Comparison of ENCODE assay signal across 34 mouse cellular contexts in the genomic region with DNA sequence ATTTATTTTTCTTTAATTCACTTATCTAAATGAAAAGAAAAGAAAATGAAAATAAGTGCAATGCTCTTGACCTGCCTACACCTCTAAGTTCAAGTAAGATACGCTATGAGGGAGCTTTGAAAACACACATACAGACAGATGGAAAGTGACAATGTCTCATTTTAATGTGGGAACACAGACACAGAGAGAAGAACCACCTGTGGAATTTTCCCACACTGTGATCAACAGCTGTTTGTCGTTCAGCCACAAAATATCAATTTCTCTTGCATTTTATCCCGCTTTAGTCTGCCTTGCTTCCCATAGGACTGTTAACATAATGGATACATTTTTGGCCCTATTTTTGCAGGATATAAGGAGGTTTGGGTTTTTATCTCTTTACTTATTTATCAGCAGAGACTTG. TPM values are rescaled to one million over a fixed set of nuclear protein-coding genes. Genes with fewer than 3 reads are reported as not detected.
DNase-seq lines count a peak whose midpoint lies in the region; ATAC-seq and TF ChIP-seq lines count a peak whose summit lies in the region.
"Had no signal": no experiment of that assay in that cellular context is flagged by ENCODE, and none has a peak within 500 bp of the region (broad histone marks: within the 10 kb centered on the region; RNA-seq: fewer than 3 reads in every experiment).

No protein-coding gene starts in this region.

- WGBS in heart, embryonic 10.5 days = 84% methylated on average over 3 of the region's 3 CpGs
- WGBS in lung, embryonic 16.5 days = 60% methylated on average over 3 of the region's 3 CpGs
- WGBS in midbrain, embryonic 11.5 days = 87% methylated on average over 3 of the region's 3 CpGs
- 89% methylated on average over 3 of the region's 3 CpGs for WGBS in midbrain, postnatal 0 days

- peaks cover 7% of the 10 kb centered on the region; the same call in 1 of the 2 replicates for H3K4me1 ChIP-seq in heart, embryonic 10.5 days
- H3K4me1 ChIP-seq in lung, embryonic 16.5 days (replicated peaks; ENCODE audit: control insufficient read depth, insufficient read depth, low read length) = peaks cover 3% of the 10 kb centered on the region
- H3K4me1 ChIP-seq in midbrain, embryonic 11.5 days (ENCODE audit: control insufficient read depth, insufficient read depth, low read length) = no peaks in the 10 kb centered on the region
- H3K4me1 ChIP-seq in midbrain, postnatal 0 days (ENCODE audit: insufficient read depth, low read length) = no peaks in the 10 kb centered on the region
- H3K4me1 ChIP-seq: embryonic facial prominence, embryonic 13.5 days; forebrain, embryonic 12.5 days; forebrain, embryonic 15.5 days had no signal

- peak; percentile 65 for ATAC-seq in lung, embryonic 16.5 days (ENCODE audit: low read depth)
- no peak for ATAC-seq in midbrain, embryonic 11.5 days (ENCODE audit: low FRiP score)
- no peak for ATAC-seq in midbrain, postnatal 0 days (ENCODE audit: low FRiP score)
- ATAC-seq: activated CD4-positive, CD25-positive, alpha-beta regulatory T cell, adult 4 months; forebrain, embryonic 15.5 days had no signal

- peak; percentile 62 for DNase-seq in heart, adult 11 months
- DNase-seq in heart, embryonic 10.5 days (ENCODE audit: low spot score) = no peak
- no peak for DNase-seq in left cerebral cortex, adult 2 months (ENCODE audit: extremely low spot score in 1 of 2, low spot score in 2 of 2)
- no peak for DNase-seq in left cerebral cortex, adult 18-20 months (ENCODE audit: low spot score in 2 of 2)
- DNase-seq in lung, postnatal 25 days (ENCODE audit: low spot score) = no peak
- DNase-seq in midbrain, embryonic 11.5 days (ENCODE audit: low spot score, missing footprints) = peak; percentile 51
- no peak for DNase-seq in midbrain, postnatal 0 days (ENCODE audit: low spot score)
- DNase-seq: adrenal gland, adult 8-10 months; adrenal gland, postnatal 25 days; cerebellum, adult 11-12 months; cerebellum, adult 8-10 months; cerebellum, postnatal 10 days; cerebellum, postnatal 36 days; embryo, embryonic 11 days; gastrocnemius, postnatal 25 days; heart, adult 2 months had no signal

- H3K27me3 ChIP-seq in heart, embryonic 10.5 days (ENCODE audit: insufficient read depth, poor library complexity, severe bottlenecking) = 0 out of 2 replicates have a peak, but pooled peaks cover 5% of the 10 kb centered on the region
- H3K27me3 ChIP-seq in lung, embryonic 16.5 days (ENCODE audit: control insufficient read depth, insufficient read depth, low read depth, low read length) = no peaks in the 10 kb centered on the region
- no peaks in the 10 kb centered on the region for H3K27me3 ChIP-seq in midbrain, embryonic 11.5 days (ENCODE audit: control insufficient read depth, insufficient read depth, low read length)
- no peaks in the 10 kb centered on the region for H3K27me3 ChIP-seq in midbrain, postnatal 0 days (ENCODE audit: insufficient read depth, low read length)
- H3K27me3 ChIP-seq: embryonic facial prominence, embryonic 13.5 days; forebrain, embryonic 12.5 days; forebrain, embryonic 15.5 days; hindbrain, embryonic 12.5 days had no signal

- H3K4me2 ChIP-seq in lung, embryonic 16.5 days (ENCODE audit: low read depth, low read length) = no peak overlapping the region
- no peak overlapping the region for H3K4me2 ChIP-seq in midbrain, embryonic 11.5 days
- H3K4me2 ChIP-seq in midbrain, postnatal 0 days (ENCODE audit: low read depth, low read length, poor library complexity, severe bottlenecking) = no peak overlapping the region
- H3K4me2 ChIP-seq: embryonic facial prominence, embryonic 13.5 days; forebrain, embryonic 12.5 days; forebrain, embryonic 15.5 days; heart, embryonic 11.5 days; hindbrain, embryonic 12.5 days had no signal

- H3K4me3 ChIP-seq in heart, embryonic 10.5 days = no peak overlapping the region
- H3K4me3 ChIP-seq in left cerebral cortex, adult 2 months = no peak overlapping the region
- no peak overlapping the region for H3K4me3 ChIP-seq in lung, embryonic 16.5 days (ENCODE audit: low read length)
- H3K4me3 ChIP-seq in midbrain, embryonic 11.5 days (ENCODE audit: low read depth, low read length) = no peak overlapping the region
- no peak overlapping the region for H3K4me3 ChIP-seq in midbrain, postnatal 0 days (ENCODE audit: low read depth, low read length)
- H3K4me3 ChIP-seq: embryonic facial prominence, embryonic 10.5 days; embryonic facial prominence, embryonic 13.5 days; erythroblast, embryonic 14.5 days; forebrain, embryonic 12.5 days; forebrain, embryonic 15.5 days; heart, adult 2 months; hindbrain, embryonic 12.5 days had no signal

- H3K36me3 ChIP-seq in heart, embryonic 10.5 days = no peaks in the 10 kb centered on the region
- no peaks in the 10 kb centered on the region for H3K36me3 ChIP-seq in lung, embryonic 16.5 days (ENCODE audit: control insufficient read depth, insufficient read depth, low read length)
- no peaks in the 10 kb centered on the region for H3K36me3 ChIP-seq in midbrain, embryonic 11.5 days (ENCODE audit: control insufficient read depth, insufficient read depth, low read length)
- H3K36me3 ChIP-seq in midbrain, postnatal 0 days (ENCODE audit: insufficient read depth, low read length) = no peaks in the 10 kb centered on the region
- H3K36me3 ChIP-seq: embryonic facial prominence, embryonic 10.5 days; embryonic facial prominence, embryonic 13.5 days; forebrain, embryonic 12.5 days; forebrain, embryonic 15.5 days; hindbrain, embryonic 12.5 days had no signal

- no peaks in the 10 kb centered on the region for H3K9me3 ChIP-seq in heart, embryonic 10.5 days
- no peaks in the 10 kb centered on the region for H3K9me3 ChIP-seq in lung, embryonic 16.5 days (ENCODE audit: control insufficient read depth, low read length)
- H3K9me3 ChIP-seq in midbrain, embryonic 11.5 days (ENCODE audit: control insufficient read depth, low read length) = no peaks in the 10 kb centered on the region
- no peaks in the 10 kb centered on the region for H3K9me3 ChIP-seq in midbrain, postnatal 0 days (ENCODE audit: low read length)
- H3K9me3 ChIP-seq: embryonic facial prominence, embryonic 10.5 days; embryonic facial prominence, embryonic 13.5 days; forebrain, embryonic 12.5 days; forebrain, embryonic 15.5 days; hindbrain, embryonic 12.5 days had no signal

- H3K9ac ChIP-seq in lung, embryonic 16.5 days (ENCODE audit: low read length) = no peak overlapping the region
- no peak overlapping the region for H3K9ac ChIP-seq in midbrain, embryonic 11.5 days (ENCODE audit: low read length)
- no peak overlapping the region for H3K9ac ChIP-seq in midbrain, postnatal 0 days (replicated peaks; ENCODE audit: low read length, poor library complexity, severe bottlenecking)
- H3K9ac ChIP-seq: embryonic facial prominence, embryonic 13.5 days; forebrain, embryonic 12.5 days; forebrain, embryonic 15.5 days; hindbrain, embryonic 12.5 days had no signal

- intact Hi-C loops in left cerebral cortex, adult 2 months (cut with DNase I) = no loop called here

- no peak for TF ChIP-seq CTCF in left cerebral cortex, adult 2 months (IDR thresholded peaks at IDR 0.05)
- TF ChIP-seq CTCF in midbrain, postnatal 0 days (IDR thresholded peaks at IDR 0.05) = no peak

- H3K27ac ChIP-seq in heart, embryonic 10.5 days = no peak overlapping the region
- H3K27ac ChIP-seq in left cerebral cortex, adult 2 months = peak overlapping the region; percentile 41; the same call in 1 of the 2 replicates
- H3K27ac ChIP-seq in lung, embryonic 16.5 days (ENCODE audit: low read length) = no peak overlapping the region
- H3K27ac ChIP-seq in midbrain, embryonic 11.5 days (ENCODE audit: low read depth, low read length) = no peak overlapping the region
- no peak overlapping the region for H3K27ac ChIP-seq in midbrain, postnatal 0 days (ENCODE audit: low read depth, low read length)
- H3K27ac ChIP-seq: embryonic facial prominence, embryonic 10.5 days; embryonic facial prominence, embryonic 13.5 days; forebrain, embryonic 12.5 days; forebrain, embryonic 15.5 days; heart, adult 2 months; hindbrain, embryonic 12.5 days had no signal

RNA-seq across cellular contexts. Expression of gene Gm17482, which starts 16.3 kb away (rescaled TPM):
- not detected in 2 replicates for polyA plus RNA-seq in heart, embryonic 10.5 days (2016; fragmentation: Nextera tagmentation; extraction: Ambion mirVana)
- not detected for total RNA-seq in left cerebral cortex, adult 2 months (2021)
- not detected for total RNA-seq in left cerebral cortex, adult 18-20 months (2021)
- polyA plus RNA-seq in lung, embryonic 16.5 days (2015; fragmentation: Nextera tagmentation; extraction: Ambion mirVana) = not detected in 2 replicates
- polyA plus RNA-seq in midbrain, embryonic 11.5 days (2014; fragmentation: Nextera tagmentation; extraction: Ambion mirVana) = not detected in 2 replicates
- total RNA-seq in midbrain, postnatal 0 days (2014; rRNA removed) = not detected in 2 replicates
- polyA plus RNA-seq in midbrain, postnatal 0 days (2015; fragmentation: Nextera tagmentation; extraction: Ambion mirVana) = not detected in 2 replicates
- total RNA-seq: adrenal gland, adult 8-10 months; adrenal gland, postnatal 25 days; ES-E14; gastrocnemius, adult 8-10 months; gastrocnemius, postnatal 25 days; heart, adult 2 months; heart, postnatal 25 days; hematopoietic stem cell, adult 5-6 weeks had no signal
- polyA plus RNA-seq: activated CD4-positive, CD25-positive, alpha-beta regulatory T cell, adult 4 months; brain, embryonic 14.5 days; cortical plate, adult 2 months; embryonic facial prominence, embryonic 10.5 days; embryonic facial prominence, embryonic 13.5 days; erythroblast, embryonic 14.5 days; forebrain, embryonic 12.5 days; forebrain, embryonic 15.5 days; gonadal fat pad, adult 2 months; heart, adult 2 months; heart, embryonic 11.5 days; heart, embryonic 14.5 days; heart, postnatal 0 days; hindbrain, embryonic 12.5 days had no signal

RNA-seq across cellular contexts. Expression of gene Timp4, which starts 41.2 kb away (rescaled TPM):
- polyA plus RNA-seq in heart, embryonic 10.5 days (2016; fragmentation: Nextera tagmentation; extraction: Ambion mirVana) = 0.09 and 0.10 TPM in 2 replicates
- total RNA-seq in left cerebral cortex, adult 2 months (2021) = 10 to 100 TPM; 13.7 to 18.9 TPM
- total RNA-seq in left cerebral cortex, adult 18-20 months (2021) = 10 to 100 TPM; 16.8 to 20.1 TPM
- polyA plus RNA-seq in lung, embryonic 16.5 days (2015; fragmentation: Nextera tagmentation; extraction: Ambion mirVana) = 2.3 and 3.0 TPM in 2 replicates
- 0.05 and 0.06 TPM in 2 replicates for polyA plus RNA-seq in midbrain, embryonic 11.5 days (2014; fragmentation: Nextera tagmentation; extraction: Ambion mirVana)
- 15.1 and 29.7 TPM in 2 replicates for total RNA-seq in midbrain, postnatal 0 days (2014; rRNA removed)
- polyA plus RNA-seq in midbrain, postnatal 0 days (2015; fragmentation: Nextera tagmentation; extraction: Ambion mirVana) = 21.9 and 25.4 TPM in 2 replicates
- total RNA-seq: hematopoietic stem cell, adult 5-6 weeks had no signal
- polyA plus RNA-seq: erythroblast, embryonic 14.5 days had no signal

Comparison
In these comparisons a context has a peak if more than half of its experiments do, and no peak if none do; other contexts are left out.
1. DNase-seq: peak in heart, adult 11 months (single experiment) and midbrain, embryonic 11.5 days (single experiment); none in heart, embryonic 10.5 days (single experiment), left cerebral cortex, adult 2 months (0 of 2), left cerebral cortex, adult 18-20 months (0 of 2), lung, postnatal 25 days (single experiment) and midbrain, postnatal 0 days (single experiment).